Mouse (Mus musculus) right cerebral cortex, postnatal 14 days (tissue): ENCODE measurements around the gene Eipr1.
"Not testable (repeated sequence)": the region's sequence is repeated elsewhere in the genome, so short reads cannot be mapped to it uniquely, and the experiment has no call there.

Source experiments
- DNase-seq: peaks from one replicate; pipeline ENCODE4 v3.0.0; 2022

Eipr1 gene

GRCm38 (mm10) chr12:28751508-28752263 is at the start of gene Eipr1:
Eipr1 (plus strand) TSS chr12:28751803.
- peak; percentile 83 for DNase-seq

GRCm38 (mm10) chr12:28704381-28704780 is 47.2 kb upstream of the Eipr1 start:
- DNase-seq: no peak

GRCm38 (mm10) chr12:28705204-28705603 is 46.4 kb upstream of the Eipr1 start:
- no peak for DNase-seq

- no peak for DNase-seq
Measured at GRCm38 (mm10) chr12:28708154-28708553, 43.4 kb upstream of the Eipr1 start.

- DNase-seq: peak; percentile 77
Measured at GRCm38 (mm10) chr12:28710566-28711185, 40.9 kb upstream of the Eipr1 start.

GRCm38 (mm10) chr12:28714822-28715632 is 36.6 kb upstream of the Eipr1 start:
- DNase-seq: no peak

GRCm38 (mm10) chr12:28717066-28717465 is 34.5 kb upstream of the Eipr1 start:
- DNase-seq: no peak

GRCm38 (mm10) chr12:28718106-28718505 is 33.5 kb upstream of the Eipr1 start:
- no peak for DNase-seq

GRCm38 (mm10) chr12:28724366-28724765 is 27.2 kb upstream of the Eipr1 start:
- DNase-seq: no peak

- no peak for DNase-seq
Measured at GRCm38 (mm10) chr12:28726204-28726603, 25.4 kb upstream of the Eipr1 start.

- DNase-seq: no peak
Measured at GRCm38 (mm10) chr12:28727061-28727460, 24.5 kb upstream of the Eipr1 start.

- no peak for DNase-seq
Measured at GRCm38 (mm10) chr12:28732631-28733030, 19.0 kb upstream of the Eipr1 start.

- DNase-seq: not testable (repeated sequence)
Measured at GRCm38 (mm10) chr12:28733520-28734245, 17.9 kb upstream of the Eipr1 start.

GRCm38 (mm10) chr12:28734271-28734670 is 17.3 kb upstream of the Eipr1 start:
- DNase-seq: no peak

GRCm38 (mm10) chr12:28735293-28735692 is 16.3 kb upstream of the Eipr1 start:
- no peak for DNase-seq

- no peak for DNase-seq
Measured at GRCm38 (mm10) chr12:28743328-28743727, 8.3 kb upstream of the Eipr1 start.

GRCm38 (mm10) chr12:28750021-28750633 is 1.5 kb upstream of the Eipr1 start, which contains the start of gene Trappc12:
Trappc12 (minus strand) TSS chr12:28750472.
- peak; percentile 85 for DNase-seq

- no peak for DNase-seq
Measured at GRCm38 (mm10) chr12:28750876-28751275, 727 bp upstream of the Eipr1 start.

- no peak for DNase-seq
Measured at GRCm38 (mm10) chr12:28756019-28756418, 4.4 kb downstream of the Eipr1 start.

GRCm38 (mm10) chr12:28769953-28770352 is 18.4 kb downstream of the Eipr1 start:
- DNase-seq: no peak

- DNase-seq: no peak
Measured at GRCm38 (mm10) chr12:28773815-28774214, 22.2 kb downstream of the Eipr1 start.

GRCm38 (mm10) chr12:28775120-28775519 is 23.5 kb downstream of the Eipr1 start:
- no peak for DNase-seq
